Mouse (Mus musculus) myocyte (in vitro differentiated cells): ENCODE results near the gene Itgb8. TPM values are rescaled to one million over a fixed set of nuclear protein-coding genes. Genes with fewer than 3 reads are reported as not detected.

Source experiments
- H3K27me3 ChIP-seq: one replicate; pipeline ENCODE4 v1.6.1; 2011; ENCODE audit not compliant: control insufficient read depth, insufficient read depth, insufficient read length
- H3K36me3 ChIP-seq: one replicate; pipeline ENCODE4 v1.6.1; 2011; ENCODE audit not compliant: control insufficient read depth, insufficient read depth
- H3K4me2 ChIP-seq: one replicate; pipeline ENCODE4 v1.6.1; 2011; ENCODE audit warnings: low read depth, control low read depth
- H3K4me3 ChIP-seq: one replicate; pipeline ENCODE4 v1.5.1; 2011; ENCODE audit warnings: mild to moderate bottlenecking, control low read depth, moderate library complexity
- H3K79me2 ChIP-seq: one replicate; pipeline ENCODE4 v1.6.1; 2011; ENCODE audit not compliant: control insufficient read depth, insufficient read depth
- H3ac ChIP-seq: one replicate; pipeline ENCODE4 v1.6.1; 2011; ENCODE audit not compliant: control insufficient read depth, insufficient read length
- CEBPB ChIP-seq: IDR thresholded peaks from 2 replicates; pipeline ENCODE4 v1.6.1; 2011; ENCODE audit warnings: mild to moderate bottlenecking, moderate library complexity; ENCODE audit not compliant: poor library complexity, insufficient read depth, severe bottlenecking
- E2F4 ChIP-seq: IDR thresholded peaks from one replicate; pipeline ENCODE4 v1.6.1; 2011; ENCODE audit warnings: mild to moderate bottlenecking, control low read depth, moderate library complexity; ENCODE audit not compliant: insufficient read depth
- MAX ChIP-seq: IDR thresholded peaks from one replicate; pipeline ENCODE4 v1.6.1; 2011; ENCODE audit warnings: low read depth, mild to moderate bottlenecking, control low read depth
- MYOD1 ChIP-seq, 3 experiments: IDR thresholded peaks; one replicate each; pipeline ENCODE4 v1.6.1; 2011; ENCODE audit warnings: control low read depth in 2 of 3, low read depth in 2 of 3, mild to moderate bottlenecking in 2 of 3, moderate library complexity in 1 of 3; ENCODE audit not compliant: insufficient read length in 2 of 3, control insufficient read depth in 1 of 3
- MYOG ChIP-seq, 3 experiments: IDR thresholded peaks; one replicate each; pipeline ENCODE4 v1.6.1; 2011; ENCODE audit warnings: control low read depth in 2 of 3, low read depth in 2 of 3, mild to moderate bottlenecking in 2 of 3; ENCODE audit not compliant: insufficient read length in 2 of 3, control insufficient read depth in 1 of 3, insufficient read depth in 1 of 3
- POLR2A ChIP-seq: IDR thresholded peaks from one replicate; pipeline ENCODE4 v1.6.1; 2011; ENCODE audit warnings: low read depth, mild to moderate bottlenecking, control low read depth, moderate library complexity; ENCODE audit not compliant: insufficient read length
- POLR2AphosphoS2 ChIP-seq: IDR thresholded peaks from one replicate; pipeline ENCODE4 v1.6.1; 2011; ENCODE audit warnings: low read depth, control low read depth; ENCODE audit not compliant: insufficient read length
- REST ChIP-seq: IDR thresholded peaks from one replicate; pipeline ENCODE4 v1.6.1; 2011; ENCODE audit warnings: mild to moderate bottlenecking, control low read depth, moderate library complexity; ENCODE audit not compliant: insufficient read depth, insufficient read length
- SRF ChIP-seq: IDR thresholded peaks from one replicate; pipeline ENCODE4 v1.6.1; 2011; ENCODE audit warnings: low read depth; ENCODE audit not compliant: control insufficient read depth, insufficient read length
- TCF12 ChIP-seq: IDR thresholded peaks from one replicate; pipeline ENCODE4 v1.6.1; 2011; ENCODE audit warnings: mild to moderate bottlenecking, control low read depth; ENCODE audit not compliant: poor library complexity, insufficient read depth, severe bottlenecking
- TCF3 ChIP-seq: IDR thresholded peaks from one replicate; pipeline ENCODE4 v1.6.1; 2011; ENCODE audit warnings: low read depth, control low read depth; ENCODE audit not compliant: insufficient read length
- USF1 ChIP-seq: IDR thresholded peaks from one replicate; pipeline ENCODE4 v1.6.1; 2011; ENCODE audit warnings: low read depth, mild to moderate bottlenecking, control low read depth, moderate library complexity
- polyA plus RNA-seq: library from polyadenylated mRNA; unstranded; fragments of >200 nt; fragmentation: generic; extraction: Trizol; gene quantifications from one replicate; pipeline ENCODE4 v1.2.1, GENCODE M21; 2012; ENCODE audit warnings: missing spikeins

Itgb8 gene
- polyA plus RNA-seq, 1 experiment, result 0.66 TPM

- no peaks in the 10 kb centered on the region for H3K27me3 ChIP-seq
- H3K4me2 ChIP-seq, result no peak overlapping the region
- no peaks in the 10 kb centered on the region for H3K36me3 ChIP-seq
- H3ac ChIP-seq, result no peak overlapping the region
- TF ChIP-seq MAX (no peak), USF1 (no peak), TCF12 (no peak), REST (no peak), MYOG (IDR thresholded peaks at IDR 0.05; ENCODE audit: control insufficient read depth in 1 of 3, insufficient read depth in 1 of 3, insufficient read length in 2 of 3, low read depth in 2 of 3) (no peak), POLR2AphosphoS2 (no peak), SRF (no peak), MYOD1 (IDR thresholded peaks at IDR 0.05; ENCODE audit: control insufficient read depth in 1 of 3, insufficient read length in 2 of 3, low read depth in 2 of 3) (no peak), E2F4 (no peak), TCF3 (no peak), CEBPB (no peak), POLR2A (no peak)
- H3K4me3 ChIP-seq, result no peak overlapping the region
- no peaks in the 10 kb centered on the region for H3K79me2 ChIP-seq
Measured at GRCm38 (mm10) chr12:119202766-119203165, 35.8 kb downstream of the Itgb8 start.

- no peaks in the 10 kb centered on the region for H3K27me3 ChIP-seq
- no peaks in the 10 kb centered on the region for H3K36me3 ChIP-seq
- H3K4me2 ChIP-seq, result no peak overlapping the region
- H3ac ChIP-seq, result no peak overlapping the region
- no peaks in the 10 kb centered on the region for H3K79me2 ChIP-seq
- no peak overlapping the region for H3K4me3 ChIP-seq
- TF ChIP-seq CEBPB (no peak), SRF (no peak), MYOG (IDR thresholded peaks at IDR 0.05; ENCODE audit: control insufficient read depth in 1 of 3, insufficient read depth in 1 of 3, insufficient read length in 2 of 3, low read depth in 2 of 3) (no peak), POLR2A (no peak), TCF3 (no peak), USF1 (no peak), TCF12 (no peak), E2F4 (no peak), MYOD1 (IDR thresholded peaks at IDR 0.05; ENCODE audit: control insufficient read depth in 1 of 3, insufficient read length in 2 of 3, low read depth in 2 of 3) (no peak), REST (no peak), POLR2AphosphoS2 (no peak), MAX (no peak)
Measured at GRCm38 (mm10) chr12:119195145-119195544, 43.5 kb downstream of the Itgb8 start.

DNA sequence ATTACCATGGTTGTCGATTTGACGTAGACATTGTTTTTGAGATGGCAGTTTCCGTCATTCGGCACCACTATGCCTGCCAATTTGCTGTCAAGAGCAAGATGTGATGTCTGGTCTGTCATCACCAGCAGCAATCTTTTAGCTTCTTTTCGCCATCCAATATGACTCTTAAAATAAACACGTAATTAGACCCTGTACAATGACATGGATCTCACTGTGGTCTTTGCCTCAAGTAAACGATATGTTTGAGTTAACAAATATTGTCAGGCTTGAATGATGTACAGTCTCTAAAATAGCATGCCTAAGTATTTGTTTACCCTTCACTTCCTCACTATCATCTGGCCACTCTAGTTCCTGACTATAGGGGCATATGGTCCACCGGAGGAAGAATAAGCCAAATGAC is 48.8 kb downstream of the Itgb8 start:
- H3K4me3 ChIP-seq, result no peak overlapping the region
- no peaks in the 10 kb centered on the region for H3K36me3 ChIP-seq
- no peak for TF ChIP-seq POLR2A
- no peak for TF ChIP-seq E2F4
- no peak for TF ChIP-seq USF1
- TF ChIP-seq MYOD1 (IDR thresholded peaks at IDR 0.05; ENCODE audit: control insufficient read depth in 1 of 3, insufficient read length in 2 of 3, low read depth in 2 of 3), result no peak
- TF ChIP-seq TCF3, result no peak
- H3K27me3 ChIP-seq, result no peaks in the 10 kb centered on the region
- no peak overlapping the region for H3ac ChIP-seq
- H3K79me2 ChIP-seq, result no peaks in the 10 kb centered on the region
- no peak overlapping the region for H3K4me2 ChIP-seq

GRCm38 (mm10) chr12:119185441-119185840 is 53.2 kb downstream of the Itgb8 start:
- TF ChIP-seq SRF, result no peak
- no peak for TF ChIP-seq MYOG (IDR thresholded peaks at IDR 0.05; ENCODE audit: control insufficient read depth in 1 of 3, insufficient read depth in 1 of 3, insufficient read length in 2 of 3, low read depth in 2 of 3)
- TF ChIP-seq POLR2A, result no peak
- no peak for TF ChIP-seq MAX
- no peak for TF ChIP-seq TCF3
- TF ChIP-seq TCF12, result no peak
- no peak for TF ChIP-seq POLR2AphosphoS2
- TF ChIP-seq MYOD1 (IDR thresholded peaks at IDR 0.05; ENCODE audit: control insufficient read depth in 1 of 3, insufficient read length in 2 of 3, low read depth in 2 of 3), result no peak
- no peak for TF ChIP-seq CEBPB
- TF ChIP-seq REST, result no peak
- TF ChIP-seq E2F4, result no peak
- TF ChIP-seq USF1, result no peak
- no peak overlapping the region for H3ac ChIP-seq
- H3K79me2 ChIP-seq, result no peaks in the 10 kb centered on the region

GRCm38 (mm10) chr12:119182215-119182924 is 56.2 kb downstream of the Itgb8 start:
- no peaks in the 10 kb centered on the region for H3K36me3 ChIP-seq
- no peaks in the 10 kb centered on the region for H3K27me3 ChIP-seq
- H3K4me2 ChIP-seq, result no peak overlapping the region
- no peak overlapping the region for H3ac ChIP-seq
- no peaks in the 10 kb centered on the region for H3K79me2 ChIP-seq
- no peak for TF ChIP-seq POLR2AphosphoS2
- TF ChIP-seq POLR2A, result no peak
- TF ChIP-seq MYOG (IDR thresholded peaks at IDR 0.05; ENCODE audit: control insufficient read depth in 1 of 3, insufficient read depth in 1 of 3, insufficient read length in 2 of 3, low read depth in 2 of 3), result no peak
- TF ChIP-seq SRF, result no peak
- TF ChIP-seq MAX, result no peak
- no peak for TF ChIP-seq TCF12
- TF ChIP-seq E2F4, result no peak
- no peak for TF ChIP-seq USF1
- TF ChIP-seq MYOD1 (IDR thresholded peaks at IDR 0.05; ENCODE audit: control insufficient read depth in 1 of 3, insufficient read length in 2 of 3, low read depth in 2 of 3), result no peak
- no peak for TF ChIP-seq REST
- TF ChIP-seq TCF3, result no peak
- TF ChIP-seq CEBPB, result no peak
- H3K4me3 ChIP-seq, result no peak overlapping the region

More at GRCm38 (mm10) chr12:119185441-119185840, 53.2 kb downstream of the Itgb8 start:
- H3K36me3 ChIP-seq, result no peaks in the 10 kb centered on the region
- no peak overlapping the region for H3K4me3 ChIP-seq
- no peaks in the 10 kb centered on the region for H3K27me3 ChIP-seq
- no peak overlapping the region for H3K4me2 ChIP-seq
